Mouse (Mus musculus): ENCODE results near the gene Gm7358.
"Not testable (repeated sequence)": the region's sequence is repeated elsewhere in the genome, so short reads cannot be mapped to it uniquely, and the experiment has no call there.

Gene Gm7358

GRCm38 (mm10) chr17:14059431-14059830 lies at the start of gene Gm7358:
Gene Gm7358 (minus strand): TSS chr17:14059531.
- DNase-seq, result not testable (repeated sequence)

DNA sequence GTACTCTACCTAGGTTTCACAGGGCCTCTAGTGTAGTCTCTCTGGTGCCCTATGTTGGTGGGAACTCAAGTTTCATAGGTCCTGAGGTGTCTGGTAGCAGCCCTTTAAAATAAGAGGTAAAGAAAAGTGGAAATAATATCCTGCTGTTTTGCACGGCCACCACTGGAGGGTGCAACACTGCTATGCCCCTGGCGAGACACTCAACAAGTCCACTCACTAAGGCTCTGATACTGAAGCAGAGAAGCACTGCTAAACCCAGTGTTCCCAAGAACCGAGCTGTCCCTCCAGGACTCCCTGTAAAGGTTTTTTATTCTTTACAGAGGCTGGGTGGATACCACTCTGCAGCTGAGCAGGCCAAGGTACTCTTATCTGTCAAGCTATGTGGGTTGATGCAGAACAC lies 43.7 kb upstream of the Gm7358 start:
- not testable (repeated sequence) for DNase-seq

GRCm38 (mm10) chr17:14101446-14101980 lies 42.2 kb upstream of the Gm7358 start:
- not testable (repeated sequence) for DNase-seq

- DNase-seq, result not testable (repeated sequence)
Measured at GRCm38 (mm10) chr17:14099886-14100285, 40.6 kb upstream of the Gm7358 start.

DNA sequence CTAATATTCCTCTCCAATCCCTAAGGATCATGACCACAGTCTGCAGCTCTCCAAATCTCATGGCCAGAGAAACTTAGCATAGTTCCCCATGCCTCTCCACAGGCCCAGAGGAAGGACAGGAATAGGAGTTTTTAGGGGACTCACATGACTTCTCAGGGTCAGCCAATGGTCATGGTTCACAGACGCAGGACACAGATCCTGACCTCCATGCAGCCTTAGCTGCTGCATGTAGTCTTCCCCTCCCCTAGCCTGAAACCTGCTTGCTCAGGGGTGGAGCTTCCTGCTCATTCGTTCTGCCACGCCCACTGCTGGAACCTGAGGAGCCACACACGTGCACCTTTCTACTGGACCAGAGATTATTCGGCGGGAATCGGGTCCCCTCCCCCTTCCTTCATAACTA lies 34.8 kb upstream of the Gm7358 start:
- not testable (repeated sequence) for DNase-seq

DNA sequence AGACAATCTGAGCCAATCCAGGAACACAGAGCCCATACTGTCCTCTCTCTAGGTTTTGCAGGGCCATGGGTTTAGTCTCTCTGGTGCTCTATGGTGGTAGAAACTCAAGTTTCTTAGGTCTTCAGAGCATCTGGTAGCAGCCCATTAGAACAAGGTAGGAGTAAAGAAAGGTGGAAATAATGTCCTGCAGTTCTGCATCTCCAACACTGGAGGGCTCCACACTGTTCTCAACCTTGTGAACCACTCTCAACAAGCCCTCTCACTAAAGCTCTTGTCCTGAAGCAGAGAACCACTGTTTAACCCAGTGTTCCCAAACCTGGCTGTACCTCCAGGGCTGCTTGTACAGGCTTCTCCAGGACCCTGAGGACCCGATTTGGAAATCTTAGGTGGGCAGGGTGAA lies 27.3 kb upstream of the Gm7358 start:
- DNase-seq, result not testable (repeated sequence)

GRCm38 (mm10) chr17:14041880-14042279 lies 17.5 kb downstream of the Gm7358 start:
- not testable (repeated sequence) for DNase-seq

DNA sequence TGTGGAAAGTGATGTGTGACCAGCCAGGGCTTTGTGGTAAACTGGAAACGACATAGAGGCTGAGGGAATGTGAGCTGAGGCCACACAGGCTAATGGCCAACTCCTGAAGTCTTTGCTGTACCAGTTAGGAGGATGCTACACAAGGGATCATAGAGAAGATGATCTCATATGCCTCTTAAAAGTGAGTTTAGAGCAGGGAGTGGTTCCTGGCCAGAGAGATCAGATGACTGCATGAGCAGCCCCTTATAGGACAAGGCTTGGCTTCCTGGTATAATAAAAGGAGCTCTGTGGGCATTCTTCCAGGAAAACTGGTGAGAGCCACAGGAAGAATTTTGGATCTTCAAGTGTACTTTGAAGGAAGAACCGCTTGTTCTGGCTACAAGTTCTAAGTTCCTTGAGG lies 22.3 kb downstream of the Gm7358 start:
- not testable (repeated sequence) for DNase-seq

DNA sequence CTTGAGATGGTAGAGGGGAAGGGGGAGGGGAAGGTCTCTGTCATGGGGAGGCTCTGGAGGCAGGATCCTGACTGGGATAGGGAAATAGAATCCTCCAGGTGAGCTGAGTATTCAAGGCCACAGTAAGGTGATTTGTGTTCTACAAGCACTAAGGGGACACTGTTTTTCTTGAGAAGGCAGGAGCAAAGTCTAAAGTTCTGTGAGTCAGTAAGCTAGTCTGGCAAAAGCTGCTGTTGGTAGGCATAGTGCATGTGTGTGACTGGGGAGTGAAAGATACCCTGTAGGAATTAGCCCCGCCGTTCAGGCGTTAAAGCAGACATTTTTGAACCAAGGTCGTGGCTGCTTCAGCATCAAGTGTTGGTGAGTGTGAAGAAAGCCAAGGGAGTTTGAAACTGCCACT lies 23.2 kb downstream of the Gm7358 start:
- DNase-seq, result not testable (repeated sequence)

Data from layer of hippocampus, adult 9-11 months (tissue).